Mouse (Mus musculus) liver, adult 2 months (tissue): ENCODE data around the gene Dbn1.

Experiments
- CTCF ChIP-seq: fragments of 200-500 bp; IDR thresholded peaks from 2 replicates; pipeline ENCODE4 v1.5.1; 2011; ENCODE audit warnings: low read depth, low read length, control low read depth
- POLR2A ChIP-seq: fragments of 200-500 bp; IDR thresholded peaks from 2 replicates; pipeline ENCODE4 v1.6.1; 2011; ENCODE audit warnings: low read length, control low read depth; ENCODE audit not compliant: insufficient read depth; ENCODE audit errors: extremely low read depth

DNA sequence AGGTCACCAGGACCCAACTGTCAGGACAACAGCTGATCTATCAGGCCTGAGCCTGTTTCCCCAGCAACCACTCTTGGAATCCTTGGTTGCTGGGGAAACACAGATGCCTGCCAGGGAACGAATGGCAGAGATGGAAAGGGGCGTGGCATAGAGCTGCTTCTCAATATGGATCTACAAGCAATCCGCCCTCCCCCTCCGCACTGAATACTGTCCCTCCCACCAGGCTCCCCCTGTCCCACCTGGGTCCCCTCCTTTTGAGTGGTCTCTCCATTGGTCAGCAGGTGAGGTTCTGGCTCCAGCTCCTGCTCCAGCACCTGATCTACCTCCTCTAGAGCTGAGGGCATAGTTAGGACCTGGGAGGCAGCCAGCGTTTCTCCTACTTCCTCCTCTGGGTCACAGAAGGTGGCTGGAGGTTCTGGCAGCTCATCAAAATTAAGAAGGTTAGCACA is 13.3 kb downstream of the Dbn1 start:
- TF ChIP-seq POLR2A (no peak), CTCF (no peak)
